Mouse (Mus musculus): ENCODE data around the gene Nkain4. TPM values are rescaled to one million over a fixed set of nuclear protein-coding genes. Genes with fewer than 3 reads are reported as not detected.

Nkain4 gene
- total and polyA plus RNA-seq, 3 experiments: not detected

GRCm38 (mm10) chr2:180990347-180990746 is 35.8 kb upstream of the Nkain4 start:
- no peak overlapping the region for H3K27ac ChIP-seq (ENCODE audit: insufficient read depth, low read depth)
- in situ Hi-C loops (cut with MboI; ENCODE audit: low pct_ligation_motif_present, low pct_unique_long_range_greater_than_20kb, low sequenced_read_pairs) (no loop called here), dilution Hi-C loops (cut with MboI; ENCODE audit: extremely low pct_ligation_motif_present, extremely low pct_unique_long_range_greater_than_20kb, low sequenced_read_pairs) (no loop called here)
- no peak for DNase-seq (ENCODE audit: extremely low read depth)
- no peak overlapping the region for H3K4me2 ChIP-seq (ENCODE audit: insufficient read depth, low read depth, poor library complexity, severe bottlenecking)
- H3K9me3 ChIP-seq (replicated peaks; ENCODE audit: low read length): no peaks in the 10 kb centered on the region
- H3K4me3 ChIP-seq (replicated peaks in 1 of 3; ENCODE audit: low read depth in 2 of 3, low read length in 2 of 3, poor library complexity in 1 of 3): no peak overlapping the region
- H3K27me3 ChIP-seq (replicated peaks): no peaks in the 10 kb centered on the region
- H3K9ac ChIP-seq (ENCODE audit: insufficient read depth, low read depth): no peak overlapping the region
- H3K79me2 ChIP-seq (replicated peaks; ENCODE audit: control insufficient read depth, extremely low read depth, insufficient read depth, poor library complexity, severe bottlenecking): no peaks in the 10 kb centered on the region
- TF ChIP-seq CHD2 (IDR thresholded peaks at IDR 0.05; ENCODE audit: low read length): no peak
- peaks cover 0 to 10% of the 10 kb centered on the region in 2 experiments for H3K36me3 ChIP-seq (replicated peaks in 1 of 2; ENCODE audit: control insufficient read depth in 1 of 2, insufficient read depth in 1 of 2, low read length in 1 of 2)
- no peaks in the 10 kb centered on the region for H3K4me1 ChIP-seq (ENCODE audit: control insufficient read depth in 1 of 2, insufficient read depth in 2 of 2)

- in situ Hi-C loops (cut with MboI; ENCODE audit: low pct_ligation_motif_present, low pct_unique_long_range_greater_than_20kb, low sequenced_read_pairs): no loop called here
Observed at GRCm38 (mm10) chr2:180988948-180989347, 34.4 kb upstream of the Nkain4 start.

GRCm38 (mm10) chr2:180988347-180988913 is 33.9 kb upstream of the Nkain4 start:
- H3K4me3 ChIP-seq (replicated peaks in 1 of 3; ENCODE audit: low read depth in 2 of 3, low read length in 2 of 3, poor library complexity in 1 of 3): no peak overlapping the region
- no peak overlapping the region for H3K9ac ChIP-seq (ENCODE audit: insufficient read depth, low read depth)
- peaks cover 0 to 28% of the 10 kb centered on the region in 2 experiments for H3K36me3 ChIP-seq (replicated peaks in 1 of 2; ENCODE audit: control insufficient read depth in 1 of 2, insufficient read depth in 1 of 2, low read length in 1 of 2)
- no peaks in the 10 kb centered on the region for H3K27me3 ChIP-seq (replicated peaks)
- in situ Hi-C loops (cut with MboI; ENCODE audit: low pct_ligation_motif_present, low pct_unique_long_range_greater_than_20kb, low sequenced_read_pairs) (no loop called here), dilution Hi-C loops (cut with MboI; ENCODE audit: extremely low pct_ligation_motif_present, extremely low pct_unique_long_range_greater_than_20kb, low sequenced_read_pairs) (no loop called here)
- TF ChIP-seq SMC3 (IDR thresholded peaks at IDR 0.05; ENCODE audit: low read depth, low read length): no peak
- TF ChIP-seq CTCF (conservative IDR thresholded peaks at IDR 0.05 in 1 of 2, IDR thresholded peaks at IDR 0.05 in 1 of 2; ENCODE audit: low read depth in 2 of 2, low read length in 2 of 2): no peak
- TF ChIP-seq JUND (conservative IDR thresholded peaks at IDR 0.05; ENCODE audit: low read depth, low read length): no peak
- TF ChIP-seq USF1 (IDR thresholded peaks at IDR 0.05; ENCODE audit: low read depth, low read length): no peak
- TF ChIP-seq MAFK (IDR thresholded peaks at IDR 0.05; ENCODE audit: insufficient replicate concordance, low read length): no peak
- no peak for TF ChIP-seq RCOR1 (conservative IDR thresholded peaks at IDR 0.05; ENCODE audit: low read depth, low read length)
- TF ChIP-seq POLR2AphosphoS2 (IDR thresholded peaks at IDR 0.05; ENCODE audit: low read depth, low read length): no peak
- TF ChIP-seq MEF2A (IDR thresholded peaks at IDR 0.05; ENCODE audit: borderline replicate concordance, low read depth, low read length): no peak
- no peak for TF ChIP-seq BHLHE40 (IDR thresholded peaks at IDR 0.05; ENCODE audit: low read depth, low read length)
- TF ChIP-seq MAX (IDR thresholded peaks at IDR 0.05; ENCODE audit: low read length): no peak
- no peaks in the 10 kb centered on the region for H3K9me3 ChIP-seq (replicated peaks; ENCODE audit: low read length)
- H3K4me2 ChIP-seq (ENCODE audit: insufficient read depth, low read depth, poor library complexity, severe bottlenecking): no peak overlapping the region
- DNase-seq (ENCODE audit: extremely low read depth): no peak
- no peak overlapping the region for H3K27ac ChIP-seq (ENCODE audit: insufficient read depth, low read depth)
- H3K4me1 ChIP-seq (ENCODE audit: control insufficient read depth in 1 of 2, insufficient read depth in 2 of 2): no peaks in the 10 kb centered on the region
- no peaks in the 10 kb centered on the region for H3K79me2 ChIP-seq (replicated peaks; ENCODE audit: control insufficient read depth, extremely low read depth, insufficient read depth, poor library complexity, severe bottlenecking)

More at GRCm38 (mm10) chr2:180988948-180989347, 34.4 kb upstream of the Nkain4 start:
- no peak for DNase-seq (ENCODE audit: extremely low read depth)
- Histone ChIP-seq H3K27me3 (replicated peaks) (no peaks in the 10 kb centered on the region), H3K4me3 (replicated peaks in 1 of 3; ENCODE audit: low read depth in 2 of 3, low read length in 2 of 3, poor library complexity in 1 of 3) (no peak overlapping the region), H3K9me3 (replicated peaks; ENCODE audit: low read length) (no peaks in the 10 kb centered on the region), H3K36me3 (replicated peaks in 1 of 2; ENCODE audit: control insufficient read depth in 1 of 2, insufficient read depth in 1 of 2, low read length in 1 of 2) (peaks cover 0 to 23% of the 10 kb centered on the region in 2 experiments), H3K4me1 (ENCODE audit: control insufficient read depth in 1 of 2, insufficient read depth in 2 of 2) (no peaks in the 10 kb centered on the region), H3K9ac (ENCODE audit: insufficient read depth, low read depth) (no peak overlapping the region), H3K4me2 (ENCODE audit: insufficient read depth, low read depth, poor library complexity, severe bottlenecking) (no peak overlapping the region), H3K27ac (ENCODE audit: insufficient read depth, low read depth) (no peak overlapping the region), H3K79me2 (replicated peaks; ENCODE audit: control insufficient read depth, extremely low read depth, insufficient read depth, poor library complexity, severe bottlenecking) (no peaks in the 10 kb centered on the region)
- dilution Hi-C loops (cut with MboI; ENCODE audit: extremely low pct_ligation_motif_present, extremely low pct_unique_long_range_greater_than_20kb, low sequenced_read_pairs): no loop called here
- TF ChIP-seq MAZ (IDR thresholded peaks at IDR 0.05; ENCODE audit: low read depth, low read length) (no peak), MYC (IDR thresholded peaks at IDR 0.05; ENCODE audit: low read depth, low read length) (no peak), BHLHE40 (IDR thresholded peaks at IDR 0.05; ENCODE audit: low read depth, low read length) (no peak), UBTF (IDR thresholded peaks at IDR 0.05; ENCODE audit: low read depth, low read length) (no peak), E2F4 (IDR thresholded peaks at IDR 0.05; ENCODE audit: insufficient replicate concordance, low read depth, low read length) (no peak), TBP (conservative IDR thresholded peaks at IDR 0.05; ENCODE audit: low read depth, low read length) (no peak), POLR2A (IDR thresholded peaks at IDR 0.05; ENCODE audit: low read depth, low read length) (no peak), ETS1 (conservative IDR thresholded peaks at IDR 0.05; ENCODE audit: low read depth, low read length) (no peak), KAT2A (IDR thresholded peaks at IDR 0.05; ENCODE audit: insufficient replicate concordance, low read length) (no peak), TCF12 (IDR thresholded peaks at IDR 0.05; ENCODE audit: low read depth, low read length) (no peak), IRF4 (IDR thresholded peaks at IDR 0.05; ENCODE audit: low read depth, low read length) (no peak)

Measured in CH12.LX (cell line).